Mouse (Mus musculus): ENCODE data around the gene Fxr1. TPM values are rescaled to one million over a fixed set of nuclear protein-coding genes. Genes with fewer than 3 reads are reported as not detected.

The Fxr1 gene
- 123 to 128 TPM (median 125 TPM) in 4 replicates for total RNA-seq (2023)

DNA sequence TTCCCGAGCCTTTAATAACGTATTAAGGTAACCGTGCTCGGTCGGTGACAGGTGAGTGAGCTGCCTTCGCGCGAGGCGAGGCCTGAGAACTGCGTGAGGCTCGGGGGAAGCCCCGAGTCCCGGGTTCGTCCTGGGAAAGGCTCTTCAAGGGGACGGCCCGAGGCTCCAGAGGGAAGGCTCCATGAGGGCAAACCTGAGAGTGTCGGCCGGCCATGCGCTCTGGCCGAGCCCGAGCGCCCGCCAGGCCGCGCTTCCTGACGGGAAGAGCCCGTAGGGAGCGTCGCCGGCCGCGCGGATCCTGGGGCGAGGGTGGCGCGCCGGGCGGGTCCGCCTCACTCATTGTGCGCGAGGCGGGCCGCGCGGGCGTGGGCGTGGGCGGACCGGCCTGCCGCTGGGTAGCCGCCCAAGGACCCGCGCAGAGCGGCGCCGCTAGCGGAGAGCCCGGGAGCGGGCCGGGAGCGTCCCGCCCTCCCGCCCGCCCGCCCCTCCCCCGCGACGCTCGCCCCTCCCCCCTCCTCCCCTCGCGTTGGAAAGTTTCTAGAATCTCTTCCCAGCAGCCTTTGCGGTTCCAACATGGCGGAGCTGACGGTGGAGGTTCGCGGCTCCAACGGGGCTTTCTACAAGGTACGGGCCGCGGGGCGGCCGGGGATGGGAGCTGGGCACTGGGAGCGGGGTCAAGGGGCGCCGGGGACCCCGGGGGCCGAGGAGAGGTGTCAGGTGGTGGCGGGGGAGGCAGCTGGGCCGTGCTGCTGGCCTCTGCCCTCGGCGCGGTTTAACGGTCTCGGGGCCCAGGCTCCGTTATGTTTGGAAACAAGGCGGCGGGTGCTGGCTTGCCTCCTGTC is at the start of gene Fxr1:
Fxr1 (plus strand) TSS at position 404 of the 842 bp plus-strand sequence.

DNA sequence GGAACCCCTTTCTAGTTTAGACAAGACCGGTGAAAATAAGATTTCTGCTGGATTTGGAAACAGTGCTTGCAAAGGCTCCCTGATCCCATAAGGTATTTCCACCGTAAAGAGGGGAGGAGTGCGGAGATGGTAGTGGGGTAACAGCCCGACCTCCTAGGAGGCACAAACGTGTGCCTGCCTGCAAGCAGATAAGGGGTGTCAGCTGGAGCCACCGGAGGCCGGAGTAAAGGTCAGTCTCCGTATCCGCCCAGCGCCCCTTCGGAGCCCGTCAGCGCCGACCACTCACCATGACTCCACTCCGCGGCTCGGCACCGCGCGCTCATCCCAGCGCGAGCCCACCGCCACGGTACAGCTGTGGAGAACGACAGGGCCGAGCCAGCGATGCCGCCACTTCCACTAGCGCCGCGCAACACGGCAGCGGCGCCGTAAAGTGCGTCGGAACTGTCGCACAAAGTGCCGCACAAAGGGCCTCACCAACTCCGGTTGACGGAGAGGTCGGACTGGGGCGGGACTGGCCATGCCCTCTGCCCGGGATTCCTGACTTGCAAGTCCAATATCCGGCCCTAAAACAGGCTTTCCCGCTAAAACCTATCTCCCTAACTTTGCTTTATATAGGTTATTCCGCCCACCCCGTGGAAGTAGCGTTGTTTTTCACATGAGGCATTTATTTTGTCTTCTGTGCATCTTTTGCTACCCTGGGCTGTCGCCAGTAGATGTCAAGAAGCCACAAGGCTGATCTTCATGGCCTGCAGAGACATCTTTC is 61.3 kb downstream of the Fxr1 start, which contains the start of gene Dnajc19:
Dnajc19 (minus strand) TSS at position 422 of the 763 bp plus-strand sequence.

Other genes with a start within 250 kb of the Fxr1 start
- 121 to 125 TPM (median 123 TPM) in 4 replicates for gene Ttc14, start 220.1 kb upstream of the Fxr1 start, total RNA-seq (2023)
- not detected in 4 replicates for gene Ccdc39, start 175.6 kb upstream of the Fxr1 start, total RNA-seq (2023)
- 36.9 to 48.7 TPM (median 40.7 TPM) in 4 replicates for gene Dnajc19, start 61.4 kb downstream of the Fxr1 start, total RNA-seq (2023)